Mouse (Mus musculus) kidney, postnatal 0 days (tissue): ENCODE data around the gene Prmt1. TPM values are rescaled to one million over a fixed set of nuclear protein-coding genes. Genes with fewer than 3 reads are reported as not detected.
A peak's percentile ranks its signal among the peaks of the same experiment; 100 is the strongest.

Experiments used
- ATAC-seq: fragments of 200-750 bp; cut with Nextera tagmentation; replicated peaks from 2 replicates; pipeline ENCODE4 v1.8.0; 2017; ENCODE audit warnings: low read depth, moderate number of reproducible peaks, moderate TSS enrichment, moderate library complexity; ENCODE audit not compliant: low FRiP score
- DNase-seq: peaks from one replicate; pipeline ENCODE4 v3.0.0-alpha.2; 2016; ENCODE audit warnings: low spot score
- H3K27ac ChIP-seq: fragments of 300-500 bp; sonication (generic); 2 replicates; pipeline ENCODE4 v1.5.1; 2014; ENCODE audit warnings: mild to moderate bottlenecking
- H3K27me3 ChIP-seq: fragments of 300-500 bp; sonication (generic); 2 replicates; pipeline ENCODE4 v1.6.1; 2014; ENCODE audit warnings: low read length, mixed read lengths; ENCODE audit not compliant: insufficient read depth
- H3K36me3 ChIP-seq: fragments of 300-500 bp; sonication (generic); 2 replicates; pipeline ENCODE4 v1.6.1; 2014; ENCODE audit warnings: low read length, mixed read lengths; ENCODE audit not compliant: insufficient read depth
- H3K4me1 ChIP-seq: fragments of 300-500 bp; sonication (generic); replicated peaks from 2 replicates; pipeline ENCODE4 v1.6.1; 2014; ENCODE audit warnings: antibody characterized with exemption, low read length, mixed read lengths; ENCODE audit not compliant: insufficient read depth
- H3K4me2 ChIP-seq: fragments of 300-500 bp; sonication (generic); 2 replicates; pipeline ENCODE4 v1.6.1; 2014; ENCODE audit warnings: mild to moderate bottlenecking, low read length, moderate library complexity, mixed read lengths
- H3K4me3 ChIP-seq: fragments of 300-500 bp; sonication (generic); replicated peaks from 2 replicates; pipeline ENCODE4 v1.5.1; 2014; ENCODE audit warnings: low read depth, low read length
- H3K9ac ChIP-seq: fragments of 300-500 bp; sonication (generic); 2 replicates; pipeline ENCODE4 v1.6.1; 2014; ENCODE audit warnings: low read depth, low read length
- H3K9me3 ChIP-seq: fragments of 300-500 bp; sonication (generic); replicated peaks from 2 replicates; pipeline ENCODE4 v1.6.1; 2016; ENCODE audit warnings: low read length, inconsistent platforms, mixed read lengths
- CTCF ChIP-seq: IDR thresholded peaks from 2 replicates; pipeline ENCODE4 v1.5.1; 2016; ENCODE audit warnings: antibody characterized with exemption, low read depth, mild to moderate bottlenecking, moderate library complexity
- WGBS: fragments of 180-500 bp; shearing (Covaris S2); extraction: QIAGEN DNeasy Blood & Tissue Kit; methylation state at CpG from one replicate; pipeline ENCODE4 v1.1.7; 2014; 5-methylcytosine and 5-hydroxymethylcytosine counted together
- polyA plus RNA-seq: library from polyadenylated mRNA; unstranded; fragments of >200 nt; fragmentation: Nextera tagmentation; extraction: Ambion mirVana; gene quantifications from 2 replicates; pipeline ENCODE4 v1.2.1, GENCODE M21; 2015

The Prmt1 gene
- polyA plus RNA-seq, 1 experiment from 2014 or later, result 414 TPM

DNA sequence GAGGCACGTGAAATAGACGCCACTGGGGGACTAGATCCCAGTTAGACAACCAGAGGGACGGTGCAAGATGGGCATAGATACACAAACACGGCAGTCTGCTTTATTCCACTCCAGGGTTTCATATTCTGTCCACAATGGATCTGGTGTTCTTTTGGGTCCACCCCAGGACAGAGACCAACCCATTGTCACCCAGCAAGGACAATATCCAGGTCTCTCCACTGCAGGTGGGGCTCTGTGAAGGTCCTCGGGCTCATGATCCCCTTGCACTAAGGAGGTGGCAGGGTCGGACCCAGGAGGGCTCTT, 11.3 kb downstream of the Prmt1 start:
- TF ChIP-seq CTCF, result no peak
- H3K4me2 ChIP-seq, result peak overlapping the region; percentile 70; the same call in 1 of the 2 replicates
- ATAC-seq (no peak), DNase-seq (no peak)
- no peak overlapping the region for H3K27ac ChIP-seq
- no peaks in the 10 kb centered on the region for H3K9me3 ChIP-seq
- no peak overlapping the region for H3K4me3 ChIP-seq
- H3K27me3 ChIP-seq, result no peaks in the 10 kb centered on the region
- WGBS, result 23% methylated on average over 6 of the region's 6 CpGs
- peaks cover 39% of the 10 kb centered on the region; the same call in 1 of the 2 replicates for H3K36me3 ChIP-seq
- peaks cover 10% of the 10 kb centered on the region for H3K4me1 ChIP-seq
- H3K9ac ChIP-seq, result no peak overlapping the region

DNA sequence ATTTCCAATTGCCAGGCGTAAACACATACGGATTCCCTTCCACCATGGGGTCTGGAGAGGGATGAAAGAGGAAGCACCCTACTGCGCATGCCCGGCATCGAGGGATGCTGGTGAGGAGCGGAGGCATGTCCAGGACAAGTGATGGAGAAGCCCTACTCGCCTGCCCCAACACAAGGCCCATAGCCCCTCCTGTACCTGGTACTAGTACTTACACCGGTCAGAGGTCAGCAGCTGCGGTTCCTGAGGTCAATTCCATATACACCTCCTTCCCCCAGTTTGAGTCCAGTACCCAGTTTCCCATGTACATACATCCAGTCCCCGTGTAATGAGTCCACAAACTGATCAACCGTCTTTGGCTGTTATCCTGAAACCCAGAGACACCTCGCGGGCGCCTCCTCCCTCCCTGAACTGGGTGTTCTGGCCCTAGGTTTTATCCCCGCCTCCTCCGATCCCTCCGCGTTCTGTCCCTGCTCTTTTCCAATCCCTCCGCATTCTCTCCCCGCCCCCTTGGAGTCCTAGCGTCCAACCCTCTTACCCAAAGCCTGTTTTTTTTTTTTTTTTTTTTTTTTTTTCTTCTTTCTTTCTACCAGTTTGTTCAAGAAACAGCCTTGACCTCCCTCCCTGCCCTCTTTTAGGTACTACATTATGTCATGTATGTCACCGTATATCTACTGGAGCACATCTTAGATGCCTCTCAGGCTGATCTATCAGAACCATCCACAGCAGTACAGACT, 11.8 kb downstream of the Prmt1 start, which contains the start of gene Cpt1c:
TSS of gene Cpt1c (minus strand) at position 469 of the 734 bp plus-strand sequence.
- TF ChIP-seq CTCF, result peak; percentile 21; the same call in 1 of the 2 replicates
- ATAC-seq (peak; percentile 23; the same call in 1 of the 2 replicates), DNase-seq (peak; percentile 95)
- peak within 1 kb of the TSS; percentile 47; the same call in 1 of the 2 replicates for H3K27ac ChIP-seq
- WGBS, result 3% methylated on average over 22 of the region's 22 CpGs
- H3K4me1 ChIP-seq, result peaks cover 10% of the 10 kb centered on the region
- peak within 1 kb of the TSS; percentile 54 for H3K9ac ChIP-seq
- peaks cover 34% of the 10 kb centered on the region; the same call in 1 of the 2 replicates for H3K36me3 ChIP-seq
- H3K4me2 ChIP-seq, result peak within 1 kb of the TSS; percentile 70
- no peaks in the 10 kb centered on the region for H3K9me3 ChIP-seq
- peak within 1 kb of the TSS; percentile 48 for H3K4me3 ChIP-seq
- H3K27me3 ChIP-seq, result no peaks in the 10 kb centered on the region

DNA sequence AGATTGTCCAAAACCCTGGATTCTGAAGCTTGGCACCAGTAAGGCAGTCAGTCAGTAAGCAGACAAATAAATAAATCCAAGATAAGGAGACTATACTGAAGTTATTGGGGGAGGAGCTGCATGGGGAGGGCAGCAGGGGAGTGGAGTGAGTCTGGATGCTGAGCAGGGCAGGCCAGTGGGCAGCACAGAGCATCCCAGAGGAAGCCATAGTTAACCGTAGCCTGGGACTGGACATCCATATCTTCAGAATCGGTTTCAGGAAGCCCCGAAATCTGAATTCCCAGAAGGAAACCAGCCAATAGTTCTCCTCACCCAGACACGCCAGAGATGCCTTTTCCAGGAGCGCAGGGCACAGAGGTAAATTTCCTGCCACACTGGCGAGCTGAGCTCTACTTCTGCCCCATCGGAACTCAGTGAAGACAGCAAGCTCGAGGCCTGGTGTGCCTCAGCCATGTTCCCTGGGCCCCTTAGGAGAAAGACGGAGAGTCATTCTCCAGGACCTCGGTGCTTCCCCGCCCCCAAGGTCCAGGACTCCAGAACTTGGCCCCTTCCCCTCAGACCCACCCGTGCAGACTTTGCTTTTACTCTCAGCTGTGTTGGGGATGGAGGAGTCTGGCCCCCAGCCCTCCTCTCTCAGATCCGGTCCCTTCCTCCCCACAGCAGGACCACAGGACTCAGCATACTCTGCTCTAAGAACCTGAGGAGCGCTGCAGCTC, 12.8 kb downstream of the Prmt1 start:
- peak overlapping the region; percentile 70 for H3K4me2 ChIP-seq
- peak overlapping the region; percentile 36; the same call in 1 of the 2 replicates for H3K27ac ChIP-seq
- ATAC-seq (no peak), DNase-seq (no peak)
- H3K9ac ChIP-seq, result peak overlapping the region; percentile 54
- no peaks in the 10 kb centered on the region for H3K9me3 ChIP-seq
- TF ChIP-seq CTCF, result no peak
- H3K4me1 ChIP-seq, result peaks cover 10% of the 10 kb centered on the region
- H3K27me3 ChIP-seq, result no peaks in the 10 kb centered on the region
- H3K36me3 ChIP-seq, result peaks cover 24% of the 10 kb centered on the region; the same call in 1 of the 2 replicates
- peak overlapping the region; percentile 48 for H3K4me3 ChIP-seq
- 41% methylated on average over 14 of the region's 14 CpGs for WGBS

DNA sequence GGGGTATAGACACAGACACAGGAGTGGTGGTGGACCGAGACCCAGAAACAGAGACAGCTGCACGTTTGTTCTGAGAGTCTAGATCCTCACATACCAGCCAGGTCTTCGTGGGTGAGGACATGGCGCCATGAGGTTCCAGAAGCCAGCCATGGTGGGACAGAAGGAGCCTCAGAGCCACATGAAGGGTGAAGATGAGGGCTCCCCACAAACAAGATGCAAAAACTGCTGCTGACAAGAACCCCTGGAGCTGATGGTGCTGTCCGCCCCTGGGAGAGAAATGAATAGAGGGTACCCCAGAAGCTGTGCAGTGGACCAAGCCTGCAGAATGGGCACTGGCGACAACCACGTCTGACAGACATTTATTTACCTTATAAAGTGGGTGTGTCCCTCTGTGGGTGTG, 15.2 kb downstream of the Prmt1 start:
- WGBS, result 65% methylated on average over 7 of the region's 7 CpGs
- DNase-seq (no peak), ATAC-seq (no peak)
- Histone ChIP-seq H3K36me3 (0 out of 2 replicates have a peak, but pooled peaks cover 2% of the 10 kb centered on the region), H3K4me2 (peak overlapping the region; percentile 82), H3K27me3 (no peaks in the 10 kb centered on the region), H3K27ac (no peak overlapping the region), H3K4me3 (no peak overlapping the region; the same call in 1 of the 2 replicates), H3K9me3 (no peaks in the 10 kb centered on the region), H3K4me1 (peaks cover 10% of the 10 kb centered on the region), H3K9ac (no peak overlapping the region)
- TF ChIP-seq CTCF, result no peak

DNA sequence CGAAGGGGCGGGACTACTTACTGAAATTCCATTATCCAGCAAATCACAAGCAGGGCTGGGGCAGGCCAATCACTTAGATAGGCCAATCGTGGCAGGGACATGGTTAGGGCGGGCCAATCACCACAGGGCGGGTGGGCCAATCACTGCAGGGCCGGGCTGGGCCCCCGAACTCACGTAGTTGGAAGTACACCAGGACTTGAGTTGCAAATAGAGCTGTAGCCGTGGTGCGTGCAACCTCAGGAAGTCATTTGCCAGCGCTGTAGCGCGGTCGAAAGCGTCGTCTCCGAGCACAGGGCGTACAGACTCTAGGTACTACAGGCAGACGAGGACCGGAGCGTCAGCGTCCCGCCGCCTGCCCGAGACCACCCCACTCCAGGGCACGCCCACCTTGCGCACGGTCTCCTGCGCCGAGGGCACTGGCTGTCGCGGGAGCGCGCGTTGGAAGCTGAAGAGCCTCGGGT, 16.1 kb downstream of the Prmt1 start:
- 1% methylated on average over 36 of the region's 36 CpGs for WGBS
- no peak for TF ChIP-seq CTCF

DNA sequence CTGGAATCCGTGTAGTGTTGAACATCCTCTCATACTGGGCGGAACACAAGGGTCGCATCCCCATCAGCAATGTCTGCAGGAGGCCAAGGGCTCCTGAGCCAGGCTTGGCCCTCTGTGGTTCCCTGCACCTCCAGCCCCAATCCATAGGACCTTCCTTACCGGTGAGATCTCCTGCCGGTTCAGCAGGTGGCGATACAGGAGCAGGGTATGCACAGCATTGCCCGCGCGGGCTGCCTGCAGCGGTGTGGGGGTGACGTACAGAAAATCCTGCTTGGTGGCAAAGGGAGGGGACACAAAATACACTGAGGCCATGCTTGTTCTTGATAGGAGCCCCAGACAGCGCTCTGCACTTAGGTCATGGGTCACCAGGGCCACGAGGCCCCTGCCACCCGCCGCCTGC, 19.7 kb downstream of the Prmt1 start:
- peak; percentile 25; the same call in 1 of the 2 replicates for TF ChIP-seq CTCF
- Histone ChIP-seq H3K9me3 (no peaks in the 10 kb centered on the region), H3K4me1 (0 out of 2 replicates have a peak, but pooled peaks cover 3% of the 10 kb centered on the region), H3K4me3 (no peak overlapping the region), H3K27me3 (no peaks in the 10 kb centered on the region), H3K4me2 (no peak overlapping the region), H3K36me3 (0 out of 2 replicates have a peak, but pooled peaks cover 6% of the 10 kb centered on the region), H3K27ac (no peak overlapping the region), H3K9ac (no peak overlapping the region)
- no peak for ATAC-seq
- no peak for DNase-seq
- 75% methylated on average over 15 of the region's 15 CpGs for WGBS

More for the DNA sequence above, 16.1 kb downstream of the Prmt1 start:
- Histone ChIP-seq H3K27ac (peak overlapping the region; percentile 78), H3K9ac (peak overlapping the region; percentile 59), H3K36me3 (no peaks in the 10 kb centered on the region), H3K9me3 (no peaks in the 10 kb centered on the region), H3K4me1 (peaks cover 10% of the 10 kb centered on the region), H3K27me3 (no peaks in the 10 kb centered on the region), H3K4me3 (peak overlapping the region; percentile 51), H3K4me2 (peak overlapping the region; percentile 82)
- DNase-seq (peak; percentile 97), ATAC-seq (peak; percentile 94)
